Mouse (Mus musculus) right cerebral cortex, postnatal 4 days (tissue): Measurements from ENCODE around the gene Atg10.

Experiments used
- DNase-seq: peaks from one replicate; pipeline ENCODE4 v3.0.0-alpha.2; 2022

The Atg10 gene

GRCm38 (mm10) chr13:91107308-91107946 is 116.3 kb downstream of the Atg10 start:
- no peak for DNase-seq

GRCm38 (mm10) chr13:91102238-91102637 is 121.5 kb downstream of the Atg10 start:
- no peak for DNase-seq

GRCm38 (mm10) chr13:91100417-91100816 is 123.4 kb downstream of the Atg10 start:
- DNase-seq: no peak

GRCm38 (mm10) chr13:91094851-91095250 is 128.9 kb downstream of the Atg10 start:
- no peak for DNase-seq

GRCm38 (mm10) chr13:91094196-91094595 is 129.6 kb downstream of the Atg10 start:
- DNase-seq: no peak

GRCm38 (mm10) chr13:91093610-91094009 is 130.2 kb downstream of the Atg10 start:
- no peak for DNase-seq

GRCm38 (mm10) chr13:91093162-91093561 is 130.6 kb downstream of the Atg10 start:
- DNase-seq: peak; percentile 37

- DNase-seq: no peak
Observed at GRCm38 (mm10) chr13:91091731-91092190, 132.0 kb downstream of the Atg10 start.

GRCm38 (mm10) chr13:91090861-91091730 is 132.7 kb downstream of the Atg10 start:
- DNase-seq: no peak

- no peak for DNase-seq
Observed at GRCm38 (mm10) chr13:91086361-91086900, 137.3 kb downstream of the Atg10 start.

GRCm38 (mm10) chr13:91072351-91072750 is 151.4 kb downstream of the Atg10 start:
- DNase-seq: no peak

GRCm38 (mm10) chr13:91060871-91061270 is 162.9 kb downstream of the Atg10 start:
- no peak for DNase-seq

GRCm38 (mm10) chr13:91048171-91048570 is 175.6 kb downstream of the Atg10 start:
- DNase-seq: no peak

- DNase-seq: no peak
Observed at GRCm38 (mm10) chr13:91046851-91047250, 176.9 kb downstream of the Atg10 start.

GRCm38 (mm10) chr13:91041236-91041635 is 182.5 kb downstream of the Atg10 start:
- DNase-seq: no peak

GRCm38 (mm10) chr13:91040421-91040820 is 183.3 kb downstream of the Atg10 start:
- no peak for DNase-seq

GRCm38 (mm10) chr13:91039201-91039807 is 184.5 kb downstream of the Atg10 start:
- DNase-seq: peak; percentile 64

GRCm38 (mm10) chr13:91038636-91039035 is 185.1 kb downstream of the Atg10 start:
- DNase-seq: no peak

- no peak for DNase-seq
Observed at GRCm38 (mm10) chr13:91038034-91038433, 185.7 kb downstream of the Atg10 start.

- no peak for DNase-seq
Observed at GRCm38 (mm10) chr13:91037405-91037804, 186.4 kb downstream of the Atg10 start.

GRCm38 (mm10) chr13:91031836-91032235 is 191.9 kb downstream of the Atg10 start:
- DNase-seq: no peak

GRCm38 (mm10) chr13:91023447-91023846 is 200.3 kb downstream of the Atg10 start:
- DNase-seq: no peak

GRCm38 (mm10) chr13:91011851-91012250 is 211.9 kb downstream of the Atg10 start:
- no peak for DNase-seq
